ENCODE assay signal across 7 mouse cellular contexts in the genomic region with DNA sequence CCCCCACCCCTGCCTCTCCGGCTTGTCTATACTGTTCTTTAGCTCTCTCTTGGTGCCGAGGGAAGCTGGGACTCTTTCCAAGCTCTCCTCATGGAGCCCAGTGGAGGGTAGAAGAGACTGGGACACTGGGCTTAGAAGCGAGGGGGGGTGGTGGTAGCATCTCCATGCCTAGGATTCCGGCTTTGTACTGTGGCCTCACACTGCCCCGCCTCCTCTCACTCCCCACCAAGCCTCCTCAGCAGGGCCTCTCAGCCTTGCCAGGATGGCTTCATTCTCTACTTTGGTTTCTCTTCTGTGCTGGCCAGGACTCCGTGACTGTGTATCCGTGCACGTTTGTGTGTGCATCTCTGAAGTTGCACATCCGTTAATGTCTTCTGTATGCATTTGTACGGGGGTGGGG.
DNase-seq lines count a peak whose midpoint lies in the region; ATAC-seq lines count a peak whose summit lies in the region.

No protein-coding gene starts in this region.

- ATAC-seq in lung, embryonic 15.5 days (ENCODE audit: borderline replicate concordance, extremely low read depth, low FRiP score, low TSS enrichment), result peak; percentile 21; the same call in 1 of the 2 replicates
- peak; percentile 61; the same call in 1 of the 2 replicates for ATAC-seq in forebrain, embryonic 12.5 days (ENCODE audit: low FRiP score)
- peak; percentile 68 for ATAC-seq in intestine, embryonic 16.5 days
- ATAC-seq in stomach, embryonic 14.5 days (ENCODE audit: insufficient number of reproducible peaks, insufficient read depth, low FRiP score, low read depth), result peak; percentile 47; the same call in 1 of the 2 replicates

- peaks cover 12% of the 10 kb centered on the region for H3K4me1 ChIP-seq in lung, embryonic 15.5 days
- H3K4me1 ChIP-seq in forebrain, embryonic 12.5 days, result peaks cover 15% of the 10 kb centered on the region
- peaks cover 10% of the 10 kb centered on the region for H3K4me1 ChIP-seq in intestine, embryonic 16.5 days (ENCODE audit: control insufficient read depth, insufficient read depth, low read length)
- H3K4me1 ChIP-seq in stomach, embryonic 14.5 days (ENCODE audit: control insufficient read depth, insufficient read depth, low read length), result peaks cover 18% of the 10 kb centered on the region; the same call in 1 of the 2 replicates

- 8% methylated on average over 10 of the region's 10 CpGs for WGBS in lung, embryonic 15.5 days
- 7% methylated on average over 10 of the region's 10 CpGs for WGBS in forebrain, embryonic 12.5 days
- WGBS in intestine, embryonic 16.5 days, result 18% methylated on average over 10 of the region's 10 CpGs
- WGBS in stomach, embryonic 14.5 days, result 8% methylated on average over 10 of the region's 10 CpGs

- H3K4me2 ChIP-seq in lung, embryonic 15.5 days, result peak overlapping the region; percentile 55
- H3K4me2 ChIP-seq in forebrain, embryonic 12.5 days, result peak overlapping the region; percentile 47
- H3K4me2 ChIP-seq in intestine, embryonic 16.5 days (ENCODE audit: low read depth, low read length), result peak overlapping the region; percentile 58
- peak overlapping the region; percentile 49 for H3K4me2 ChIP-seq in stomach, embryonic 14.5 days (replicated peaks; ENCODE audit: low read depth, low read length)

- no peaks in the 10 kb centered on the region for H3K36me3 ChIP-seq in lung, embryonic 15.5 days
- H3K36me3 ChIP-seq in forebrain, embryonic 12.5 days (replicated peaks), result no peaks in the 10 kb centered on the region
- no peaks in the 10 kb centered on the region for H3K36me3 ChIP-seq in intestine, embryonic 16.5 days (ENCODE audit: control insufficient read depth, insufficient read depth, low read length)
- no peaks in the 10 kb centered on the region for H3K36me3 ChIP-seq in stomach, embryonic 14.5 days (ENCODE audit: control insufficient read depth, insufficient read depth, low read length)

- 0 out of 2 replicates have a peak overlapping the region, but pooled peaks have one; percentile 19 for H3K9ac ChIP-seq in lung, embryonic 15.5 days
- H3K9ac ChIP-seq in forebrain, embryonic 12.5 days, result peak overlapping the region; percentile 44
- peak overlapping the region; percentile 61; the same call in 1 of the 2 replicates for H3K9ac ChIP-seq in intestine, embryonic 16.5 days (ENCODE audit: low read depth, low read length)
- H3K9ac ChIP-seq in stomach, embryonic 14.5 days (replicated peaks; ENCODE audit: low read depth, low read length), result peak overlapping the region; percentile 18; the same call in 1 of the 2 replicates

- no peak for DNase-seq in lung, postnatal 25 days (ENCODE audit: low spot score)
- no peak for DNase-seq in adrenal gland, adult 8-10 months
- DNase-seq in thymus, postnatal 25 days, result no peak

- H3K27ac ChIP-seq in lung, embryonic 15.5 days, result no peak overlapping the region
- no peak overlapping the region for H3K27ac ChIP-seq in forebrain, embryonic 12.5 days
- H3K27ac ChIP-seq in intestine, embryonic 16.5 days (ENCODE audit: low read length), result no peak overlapping the region
- no peak overlapping the region; the same call in 1 of the 2 replicates for H3K27ac ChIP-seq in stomach, embryonic 14.5 days (ENCODE audit: low read length)

- peak overlapping the region; percentile 20; the same call in 1 of the 2 replicates for H3K4me3 ChIP-seq in lung, embryonic 15.5 days
- H3K4me3 ChIP-seq in forebrain, embryonic 12.5 days (replicated peaks), result peak overlapping the region; percentile 12; the same call in 1 of the 2 replicates
- peak overlapping the region; percentile 24; the same call in 1 of the 2 replicates for H3K4me3 ChIP-seq in intestine, embryonic 16.5 days (ENCODE audit: low read length)
- H3K4me3 ChIP-seq in stomach, embryonic 14.5 days (ENCODE audit: low read depth, low read length), result no peak overlapping the region

- H3K27me3 ChIP-seq in lung, embryonic 15.5 days, result no peaks in the 10 kb centered on the region
- no peaks in the 10 kb centered on the region for H3K27me3 ChIP-seq in forebrain, embryonic 12.5 days
- no peaks in the 10 kb centered on the region for H3K27me3 ChIP-seq in intestine, embryonic 16.5 days (replicated peaks; ENCODE audit: control insufficient read depth, insufficient read depth, low read length)
- no peaks in the 10 kb centered on the region for H3K27me3 ChIP-seq in stomach, embryonic 14.5 days (ENCODE audit: control insufficient read depth, insufficient read depth, low read length)

- no peaks in the 10 kb centered on the region for H3K9me3 ChIP-seq in lung, embryonic 15.5 days
- H3K9me3 ChIP-seq in forebrain, embryonic 12.5 days, result no peaks in the 10 kb centered on the region
- H3K9me3 ChIP-seq in intestine, embryonic 16.5 days (ENCODE audit: control insufficient read depth, low read length), result no peaks in the 10 kb centered on the region; the same call in 1 of the 2 replicates
- H3K9me3 ChIP-seq in stomach, embryonic 14.5 days (ENCODE audit: control insufficient read depth, low read depth, low read length), result no peaks in the 10 kb centered on the region
